Mouse (Mus musculus) CH12F3 (cell line): Measurements from ENCODE around the gene Zfp341.

Experiments used
- in situ Hi-C: fragments of 300-500 bp; cut with MboI; formaldehyde crosslinking; loops from 2 replicates; pipeline ENCODE4 v1.14.3; 2020; ENCODE audit warnings: low sequenced_read_pairs

Gene Zfp341

DNA sequence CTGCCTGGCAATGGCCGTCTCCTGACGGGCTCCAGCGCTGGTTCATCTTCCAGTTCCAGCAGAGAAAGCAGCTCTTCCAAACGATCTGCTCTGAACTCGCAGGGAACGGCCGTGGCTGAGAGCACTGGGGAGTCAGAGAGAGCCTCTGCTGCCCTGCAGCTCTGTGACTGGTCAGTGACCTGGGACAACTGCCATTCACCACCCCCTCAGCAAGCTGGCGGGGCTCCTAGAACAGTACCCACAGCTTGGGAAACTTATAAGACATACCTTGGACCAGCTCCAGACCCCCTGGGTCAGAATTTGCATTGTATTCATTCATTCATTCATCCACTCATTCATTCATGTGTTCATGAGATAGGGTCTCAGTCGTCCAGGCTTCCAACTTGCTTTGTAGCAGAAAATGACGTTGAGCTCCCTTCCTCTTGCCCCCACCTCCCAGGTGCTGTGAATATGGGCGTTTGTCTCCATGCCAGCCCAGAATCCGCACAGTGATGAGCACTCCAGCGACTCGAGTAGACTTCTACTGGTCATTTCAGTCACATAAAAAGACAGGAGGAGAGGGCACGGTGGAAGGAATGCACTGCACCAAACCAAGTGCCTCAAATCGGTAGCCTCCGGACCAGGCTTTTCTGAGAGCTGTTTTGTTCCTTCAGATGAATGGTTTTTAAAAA is 28.0 kb upstream of the Zfp341 start:
- in situ Hi-C loops = no loop called here

DNA sequence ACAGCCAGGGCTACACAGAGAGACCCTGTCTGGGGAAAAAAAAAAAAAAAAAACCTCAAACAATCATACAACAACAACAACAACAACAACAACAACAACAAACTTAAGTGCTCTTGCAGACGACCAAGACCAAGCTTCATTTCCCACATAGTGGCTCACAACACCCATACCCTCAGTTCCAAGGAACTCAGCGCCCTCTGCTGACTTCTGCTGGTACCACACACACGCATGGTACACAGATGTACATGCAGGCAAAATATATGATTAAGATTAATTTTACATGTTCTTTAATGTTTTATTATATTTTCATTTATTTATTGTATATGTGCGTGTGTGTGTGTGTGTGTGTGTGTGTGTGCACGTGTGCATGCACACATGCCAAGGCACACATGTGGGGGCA is 26.7 kb upstream of the Zfp341 start:
- in situ Hi-C loops = no loop called here

DNA sequence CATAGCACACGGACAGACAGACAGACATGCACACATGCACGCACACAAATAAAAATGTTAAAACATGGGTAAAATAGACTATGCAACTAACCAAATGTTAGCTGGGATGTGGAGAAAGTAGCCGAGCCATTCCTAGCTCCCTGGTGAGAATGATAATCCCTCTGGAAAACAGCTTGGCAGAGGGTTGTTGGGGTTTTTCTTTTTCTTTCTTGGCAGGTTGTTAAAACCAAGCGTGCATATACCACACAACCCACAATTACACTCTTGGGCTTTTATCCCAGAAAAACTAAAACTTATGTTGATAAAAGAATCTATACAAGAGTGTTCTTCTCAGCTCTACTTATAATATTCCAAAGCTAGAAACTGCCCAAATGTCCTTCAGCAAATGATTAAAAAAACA is 24.0 kb upstream of the Zfp341 start:
- in situ Hi-C loops = no loop called here

GRCm38 (mm10) chr2:154591239-154591638 is 21.9 kb upstream of the Zfp341 start:
- in situ Hi-C loops = no loop called here

- in situ Hi-C loops = no loop called here
These were observed 20.1 kb upstream of the Zfp341 start for GRCm38 (mm10) chr2:154593025-154593424.

- in situ Hi-C loops = no loop called here
These were observed 17.3 kb upstream of the Zfp341 start for GRCm38 (mm10) chr2:154595775-154596174.

- in situ Hi-C loops = no loop called here
These were observed 15.7 kb upstream of the Zfp341 start for GRCm38 (mm10) chr2:154597399-154597798.

DNA sequence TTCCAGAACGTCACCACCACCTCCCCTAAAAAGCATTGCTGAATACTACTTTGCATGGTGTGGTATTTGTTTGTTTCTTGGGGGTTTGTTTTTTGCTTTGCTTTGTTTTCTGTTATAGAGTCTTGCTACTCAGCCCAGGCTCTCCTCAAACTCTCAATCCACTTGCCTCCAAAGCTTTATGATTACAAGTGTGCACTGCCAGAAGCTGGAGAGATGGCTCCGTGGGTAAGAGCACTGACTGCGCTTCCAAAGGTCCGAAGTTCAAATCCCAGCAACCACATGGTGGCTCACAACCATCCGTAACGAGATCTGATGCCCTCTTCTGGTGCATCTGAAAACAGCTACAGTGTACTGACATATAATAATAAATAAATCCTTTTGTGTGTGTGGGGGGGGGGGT is 12.5 kb upstream of the Zfp341 start:
- in situ Hi-C loops = no loop called here

GRCm38 (mm10) chr2:154601324-154601723 is 11.8 kb upstream of the Zfp341 start:
- in situ Hi-C loops = no loop called here

GRCm38 (mm10) chr2:154603007-154603637 is 10.0 kb upstream of the Zfp341 start:
- in situ Hi-C loops = no loop called here

DNA sequence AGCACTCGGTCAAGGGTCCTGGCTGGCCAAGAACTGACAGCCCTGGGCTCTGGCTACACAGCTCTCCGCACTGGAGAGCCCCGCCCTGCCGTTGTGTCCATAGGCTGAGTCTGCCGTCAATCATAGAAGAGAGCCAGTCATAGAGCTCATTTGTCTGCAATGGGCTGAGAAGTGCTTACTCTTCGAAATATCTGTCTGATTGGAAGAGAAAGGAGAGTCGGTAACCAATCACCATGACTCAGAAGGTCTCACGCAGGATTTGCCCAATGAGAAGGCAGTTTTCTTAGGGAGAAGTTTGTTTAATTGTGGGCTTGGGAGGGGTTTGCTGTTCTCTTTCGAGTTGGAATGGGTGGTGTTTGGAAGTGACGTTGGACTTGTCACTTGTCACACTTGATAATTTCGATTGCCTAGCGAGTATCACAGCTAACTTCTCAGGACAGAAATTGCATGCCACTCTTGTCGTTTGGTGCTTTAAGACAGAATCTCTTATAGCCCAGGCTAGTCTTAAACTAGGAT is 9.4 kb upstream of the Zfp341 start, which contains the start of gene Pxmp4:
TSS of gene Pxmp4 (minus strand) at position 71 of the 516 bp plus-strand sequence.
- in situ Hi-C loops = no loop called here

DNA sequence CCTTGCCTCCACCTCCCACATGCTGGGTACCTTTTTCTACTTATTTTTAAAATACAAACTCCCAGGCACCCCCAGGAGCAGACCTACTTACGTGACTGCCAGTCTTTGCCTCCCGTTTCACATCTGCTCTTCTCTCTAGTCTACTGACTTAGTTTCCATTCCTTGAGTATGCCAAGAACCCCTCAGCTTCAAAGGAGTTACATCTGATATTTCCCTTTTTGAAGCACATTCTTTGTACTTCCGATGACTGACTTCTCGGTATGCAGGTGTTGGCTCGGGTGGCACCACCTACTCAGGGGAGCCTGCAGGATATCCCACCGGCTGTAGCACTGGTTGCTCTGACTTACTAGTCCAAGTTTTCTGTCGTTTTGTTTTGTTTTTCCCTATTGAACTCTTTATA is 8.9 kb upstream of the Zfp341 start:
- in situ Hi-C loops = no loop called here

DNA sequence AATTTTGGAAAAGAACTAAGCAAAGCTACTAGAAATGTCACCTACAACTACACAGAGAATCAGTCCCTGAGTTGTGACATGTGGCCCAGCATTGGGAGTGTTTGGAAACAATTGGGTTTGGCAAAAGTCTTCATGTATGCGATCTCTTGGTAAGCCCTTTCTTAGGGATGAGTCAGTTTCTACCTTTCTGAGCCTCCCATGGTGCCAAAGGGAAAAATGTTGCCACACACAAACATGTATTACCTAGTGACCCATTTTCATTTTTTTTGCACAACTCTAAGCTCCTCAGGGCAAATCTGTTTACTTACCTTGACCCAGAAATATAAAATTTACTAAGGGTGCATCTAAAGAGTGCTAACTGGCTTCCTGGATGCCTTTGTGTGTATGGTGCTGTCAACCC is 6.1 kb upstream of the Zfp341 start:
- in situ Hi-C loops = no loop called here

DNA sequence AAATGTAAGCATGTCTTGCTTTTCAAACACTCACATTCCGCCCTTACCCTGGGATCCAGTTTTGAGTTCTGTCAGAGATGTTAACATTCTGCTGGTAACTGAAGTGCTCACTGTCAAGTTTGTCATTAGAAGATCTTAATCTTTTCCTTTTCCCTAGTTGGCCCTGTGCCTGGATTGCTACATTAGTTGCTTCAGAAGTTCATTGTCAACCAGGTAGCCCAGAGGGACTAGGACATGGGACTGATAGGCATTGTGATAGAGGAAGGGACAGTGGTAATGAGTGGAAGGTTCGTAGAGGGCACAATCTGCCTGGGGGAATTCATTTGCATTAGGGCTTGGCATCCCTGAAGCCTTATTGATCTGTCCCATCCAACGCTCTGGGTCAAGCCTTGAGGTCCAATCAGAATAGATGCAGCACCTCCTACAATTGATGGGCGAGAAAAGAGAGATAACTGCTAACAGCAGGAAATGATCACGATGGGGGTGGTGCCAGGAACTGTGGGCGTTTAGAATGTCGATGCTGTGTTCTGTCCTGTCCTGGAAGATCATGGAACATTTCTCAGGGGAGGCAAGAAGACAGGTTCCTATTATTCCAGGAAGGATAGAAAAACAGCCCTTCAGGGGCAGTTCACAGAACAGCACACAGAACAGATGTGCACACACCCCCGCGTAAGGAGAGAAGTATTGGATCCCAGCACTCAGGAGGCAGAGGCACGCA is 3.9 kb upstream of the Zfp341 start:
- in situ Hi-C loops = no loop called here

DNA sequence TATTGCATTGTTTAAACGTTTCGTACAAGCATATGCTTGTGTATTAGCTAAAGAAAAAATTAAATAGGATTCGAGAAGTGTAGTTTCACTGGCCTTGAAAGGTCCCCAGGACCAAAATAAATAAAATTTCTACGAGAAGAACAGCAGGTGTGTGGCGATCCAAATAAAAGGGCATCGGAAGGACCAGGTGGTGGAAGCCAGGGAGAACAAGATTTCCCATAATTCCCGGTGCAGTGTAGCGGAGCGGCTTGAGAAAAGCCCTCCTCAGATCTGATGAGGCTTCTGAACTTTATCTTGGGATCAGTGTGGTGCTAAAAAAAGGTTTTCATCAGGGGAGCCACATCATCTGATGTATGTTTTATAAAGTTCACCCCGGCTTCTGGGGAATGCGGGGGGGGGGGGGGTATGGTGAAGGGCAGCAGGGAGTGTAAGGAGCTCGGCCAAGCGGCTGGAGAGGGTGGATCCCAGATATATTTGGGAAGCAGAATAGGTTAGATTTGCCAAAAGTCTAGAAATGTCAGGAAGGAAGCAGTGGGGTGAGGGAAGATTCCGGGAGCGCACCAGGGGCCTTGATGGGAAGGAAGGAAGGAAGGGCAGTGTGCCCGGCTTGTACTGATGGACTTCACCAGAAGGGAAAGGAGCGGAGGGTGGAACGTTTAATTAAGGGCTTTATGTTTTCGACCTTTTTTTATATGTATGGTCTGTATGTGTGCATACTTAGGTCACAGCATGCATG is 1.9 kb downstream of the Zfp341 start:
- in situ Hi-C loops = no loop called here

DNA sequence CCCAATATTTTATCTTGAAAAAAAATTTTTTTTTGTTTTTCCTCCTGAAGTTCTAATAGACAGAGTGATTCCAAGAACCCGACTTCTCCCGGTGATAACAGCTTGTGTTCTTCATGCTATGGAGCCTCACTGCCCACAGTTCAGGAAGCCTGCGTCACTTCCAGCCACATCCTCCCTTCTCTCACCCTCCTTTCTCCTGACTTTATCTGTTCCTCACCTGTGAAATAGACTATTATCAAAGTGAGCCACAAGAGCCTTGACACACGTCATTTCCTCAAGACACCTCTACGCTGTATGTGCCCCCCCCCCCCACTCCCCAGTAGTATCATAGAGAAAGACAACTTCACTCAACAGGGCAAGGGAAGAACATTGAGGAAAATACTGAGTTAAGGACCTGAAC is 2.6 kb downstream of the Zfp341 start:
- in situ Hi-C loops = no loop called here

- in situ Hi-C loops = no loop called here
These were observed 4.0 kb downstream of the Zfp341 start for GRCm38 (mm10) chr2:154617061-154617460.

DNA sequence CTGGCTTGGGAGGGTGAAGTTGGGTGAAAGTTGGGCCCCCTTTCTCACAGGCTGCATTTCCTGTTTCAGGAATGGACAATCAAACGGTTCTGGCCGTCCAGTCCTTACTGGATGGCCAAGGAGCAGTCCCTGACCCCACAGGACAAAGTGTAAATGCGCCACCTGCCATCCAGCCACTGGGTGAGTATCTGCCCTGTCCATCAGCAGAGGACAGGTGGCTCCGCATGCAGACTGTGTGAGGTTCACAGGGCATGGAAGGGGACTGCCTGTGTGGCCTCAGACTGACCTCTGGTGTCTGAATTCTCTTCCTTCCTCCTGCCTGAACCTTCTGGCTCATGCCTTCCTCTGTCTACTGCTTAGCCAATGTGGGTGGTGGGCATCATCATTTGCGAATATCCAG is 8.6 kb downstream of the Zfp341 start:
- in situ Hi-C loops = no loop called here

DNA sequence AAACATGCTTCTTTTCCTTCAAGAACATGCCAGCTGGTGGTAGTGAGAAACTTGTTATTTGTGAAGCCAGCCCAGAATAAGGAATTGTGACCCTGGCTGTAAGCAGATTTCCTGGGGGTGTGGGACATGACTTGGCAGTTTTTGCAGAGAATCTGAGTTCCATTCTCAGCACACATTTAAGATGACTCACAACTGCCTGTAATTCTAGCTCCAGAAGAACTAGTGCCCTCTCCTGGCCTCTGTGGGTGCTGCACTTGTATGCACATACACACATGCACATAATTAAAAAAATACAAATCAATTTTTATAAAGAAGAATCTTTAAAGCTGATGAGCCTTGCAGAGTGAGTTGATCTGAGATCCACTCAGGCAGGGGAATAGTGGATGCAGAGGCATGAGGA is 11.0 kb downstream of the Zfp341 start:
- in situ Hi-C loops = no loop called here

DNA sequence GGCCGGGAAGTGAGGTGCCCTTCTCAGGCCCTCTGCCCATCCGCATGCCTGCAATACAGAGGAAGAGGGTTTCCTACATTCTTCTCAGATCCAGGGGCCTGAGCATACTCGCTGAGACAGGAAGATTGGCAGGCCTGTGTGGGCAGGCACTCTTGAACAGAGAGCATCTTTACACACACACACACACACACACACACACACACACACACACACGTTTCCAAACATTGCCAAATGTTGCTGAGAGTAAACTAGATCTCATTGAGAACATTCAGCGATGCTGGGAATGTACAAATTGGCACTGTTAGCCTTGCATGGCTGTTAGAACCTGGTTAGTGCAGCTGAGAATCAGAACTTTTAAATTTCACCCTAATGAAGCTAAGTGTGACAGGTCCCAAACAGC is 17.4 kb downstream of the Zfp341 start:
- in situ Hi-C loops = no loop called here

- in situ Hi-C loops = no loop called here
These were observed 19.2 kb downstream of the Zfp341 start for GRCm38 (mm10) chr2:154632203-154632780.
